Mouse (Mus musculus): Measurements from ENCODE around the gene Cd300ld3. TPM values are rescaled to one million over a fixed set of nuclear protein-coding genes. Genes with fewer than 3 reads are reported as not detected.

Gene Cd300ld3
- 16.4 and 37.6 TPM in 2 replicates for polyA plus RNA-seq (2012; rRNA removed)

- DNase-seq (ENCODE audit: low read depth): no peak
Measured at GRCm38 (mm10) chr11:115048259-115048658, at the start of gene Cd300ld3. Cd300ld3 (minus strand) TSS chr11:115048409.

GRCm38 (mm10) chr11:115092140-115092539, 43.9 kb upstream of the Cd300ld3 start:
- DNase-seq (ENCODE audit: low read depth): no peak

- DNase-seq (ENCODE audit: low read depth): no peak
Measured at GRCm38 (mm10) chr11:115091362-115091901, 43.2 kb upstream of the Cd300ld3 start, which contains the start of gene Rab37. Rab37 (plus strand) TSS chr11:115091431.

GRCm38 (mm10) chr11:115089853-115090252, 41.6 kb upstream of the Cd300ld3 start:
- no peak for DNase-seq (ENCODE audit: low read depth)

GRCm38 (mm10) chr11:115086213-115086612, 38.0 kb upstream of the Cd300ld3 start:
- no peak for DNase-seq (ENCODE audit: low read depth)

- no peak for DNase-seq (ENCODE audit: low read depth)
Measured at GRCm38 (mm10) chr11:115085064-115085463, 36.9 kb upstream of the Cd300ld3 start.

GRCm38 (mm10) chr11:115084595-115084994, 36.4 kb upstream of the Cd300ld3 start:
- no peak for DNase-seq (ENCODE audit: low read depth)

GRCm38 (mm10) chr11:115083376-115084139, 35.3 kb upstream of the Cd300ld3 start:
- no peak for DNase-seq (ENCODE audit: low read depth)

- DNase-seq (ENCODE audit: low read depth): no peak
Measured at GRCm38 (mm10) chr11:115082196-115082595, 34.0 kb upstream of the Cd300ld3 start.

- no peak for DNase-seq (ENCODE audit: low read depth)
Measured at GRCm38 (mm10) chr11:115081373-115081772, 33.2 kb upstream of the Cd300ld3 start.

- DNase-seq (ENCODE audit: low read depth): no peak
Measured at GRCm38 (mm10) chr11:115080886-115081285, 32.7 kb upstream of the Cd300ld3 start.

- no peak for DNase-seq (ENCODE audit: low read depth)
Measured at GRCm38 (mm10) chr11:115078680-115079079, 30.5 kb upstream of the Cd300ld3 start.

GRCm38 (mm10) chr11:115077436-115077835, 29.2 kb upstream of the Cd300ld3 start:
- DNase-seq (ENCODE audit: low read depth): no peak

GRCm38 (mm10) chr11:115075859-115076258, 27.6 kb upstream of the Cd300ld3 start:
- no peak for DNase-seq (ENCODE audit: low read depth)

GRCm38 (mm10) chr11:115075407-115075806, 27.2 kb upstream of the Cd300ld3 start:
- DNase-seq (ENCODE audit: low read depth): no peak

GRCm38 (mm10) chr11:115073002-115073401, 24.8 kb upstream of the Cd300ld3 start:
- DNase-seq (ENCODE audit: low read depth): no peak

GRCm38 (mm10) chr11:115071631-115072294, 23.6 kb upstream of the Cd300ld3 start:
- DNase-seq (ENCODE audit: low read depth): no peak

- no peak for DNase-seq (ENCODE audit: low read depth)
Measured at GRCm38 (mm10) chr11:115071015-115071551, 22.9 kb upstream of the Cd300ld3 start.

GRCm38 (mm10) chr11:115066768-115067167, 18.6 kb upstream of the Cd300ld3 start:
- DNase-seq (ENCODE audit: low read depth): no peak

- DNase-seq (ENCODE audit: low read depth): no peak
Measured at GRCm38 (mm10) chr11:115062077-115062476, 13.9 kb upstream of the Cd300ld3 start, which contains the start of gene Cd300e. Cd300e (minus strand) TSS chr11:115062177.

- DNase-seq (ENCODE audit: low read depth): no peak
Measured at GRCm38 (mm10) chr11:115059797-115060196, 11.6 kb upstream of the Cd300ld3 start.

- no peak for DNase-seq (ENCODE audit: low read depth)
Measured at GRCm38 (mm10) chr11:115058701-115059100, 10.5 kb upstream of the Cd300ld3 start.

All from gonadal fat pad, adult 2 months (tissue).